Mouse (Mus musculus): Measurements from ENCODE around the gene Kirrel. TPM values are rescaled to one million over a fixed set of nuclear protein-coding genes. Genes with fewer than 3 reads are reported as not detected.

Gene Kirrel
- polyA plus RNA-seq (2014; fragmentation: Illumina TruSeq; extraction: RNeasy Lipid Tissue Mini Kit (QIAGEN cat#74804); ENCODE audit: insufficient read depth, low read depth, low replicate concordance), result 4.0 TPM

GRCm38 (mm10) chr3:87174096-87174768, at the start of gene Kirrel:
Gene Kirrel (minus strand): TSS chr3:87174747.

Other genes with a start within 250 kb of the Kirrel start
- 17.0 TPM for gene Cd1d1, start 175.3 kb downstream of the Kirrel start, polyA plus RNA-seq (2014; fragmentation: Illumina TruSeq; extraction: RNeasy Lipid Tissue Mini Kit (QIAGEN cat#74804); ENCODE audit: insufficient read depth, low read depth, low replicate concordance)
- gene Fcrls, start 89.0 kb upstream of the Kirrel start, polyA plus RNA-seq (2014; fragmentation: Illumina TruSeq; extraction: RNeasy Lipid Tissue Mini Kit (QIAGEN cat#74804); ENCODE audit: insufficient read depth, low read depth, low replicate concordance), result 7.8 TPM
- gene Cd5l, start 183.1 kb upstream of the Kirrel start, polyA plus RNA-seq (2014; fragmentation: Illumina TruSeq; extraction: RNeasy Lipid Tissue Mini Kit (QIAGEN cat#74804); ENCODE audit: insufficient read depth, low read depth, low replicate concordance), result 3.9 TPM
- gene Fcrl1, start 201.6 kb upstream of the Kirrel start, polyA plus RNA-seq (2014; fragmentation: Illumina TruSeq; extraction: RNeasy Lipid Tissue Mini Kit (QIAGEN cat#74804); ENCODE audit: insufficient read depth, low read depth, low replicate concordance), result 5.2 TPM